Mouse (Mus musculus) liver, postnatal 0 days (tissue): Measurements from ENCODE around the gene Alpl. TPM values are rescaled to one million over a fixed set of nuclear protein-coding genes. Genes with fewer than 3 reads are reported as not detected.

Experiments used
- ATAC-seq: fragments of 200-750 bp; cut with Nextera tagmentation; 2 replicates; pipeline ENCODE4 v1.8.0; 2017; ENCODE audit warnings: mild to moderate bottlenecking, moderate library complexity
- DNase-seq: peaks from one replicate; pipeline ENCODE4 v3.0.0-alpha.2; 2016
- H3K27ac ChIP-seq: fragments of 300-500 bp; sonication (generic); 2 replicates; pipeline ENCODE4 v1.5.1; 2014; ENCODE audit warnings: antibody characterized with exemption, moderate library complexity, mild to moderate bottlenecking, low read depth
- H3K27me3 ChIP-seq: fragments of 300-500 bp; sonication (generic); 2 replicates; pipeline ENCODE4 v1.6.1; 2014; ENCODE audit warnings: low read length, control low read depth, mixed read lengths; ENCODE audit not compliant: insufficient read depth
- H3K36me3 ChIP-seq: fragments of 300-500 bp; sonication (generic); replicated peaks from 2 replicates; pipeline ENCODE4 v1.6.1; 2014; ENCODE audit warnings: mild to moderate bottlenecking, control low read depth, low read length, moderate library complexity, mixed read lengths; ENCODE audit not compliant: insufficient read depth
- H3K4me1 ChIP-seq: fragments of 300-500 bp; sonication (generic); 2 replicates; pipeline ENCODE4 v1.6.1; 2014; ENCODE audit warnings: antibody characterized with exemption, mild to moderate bottlenecking, control low read depth; ENCODE audit not compliant: insufficient read depth
- H3K4me2 ChIP-seq: fragments of 300-500 bp; sonication (generic); 2 replicates; pipeline ENCODE4 v1.6.1; 2014; ENCODE audit warnings: low read depth, mild to moderate bottlenecking, low read length, moderate library complexity, mixed read lengths
- H3K4me3 ChIP-seq: fragments of 300-500 bp; sonication (generic); 2 replicates; pipeline ENCODE4 v1.5.1; 2014; ENCODE audit warnings: low read depth, low read length
- H3K9ac ChIP-seq: fragments of 300-500 bp; sonication (generic); replicated peaks from 2 replicates; pipeline ENCODE4 v1.6.1; 2014; ENCODE audit warnings: mild to moderate bottlenecking, moderate library complexity
- H3K9me3 ChIP-seq: fragments of 300-500 bp; sonication (generic); 2 replicates; pipeline ENCODE4 v1.6.1; 2016; ENCODE audit warnings: mild to moderate bottlenecking, control low read depth, low read length, mixed read lengths
- CTCF ChIP-seq: sonication (generic); IDR thresholded peaks from 2 replicates; pipeline ENCODE4 v1.5.1; 2016; ENCODE audit warnings: antibody characterized with exemption, low read depth
- EP300 ChIP-seq: IDR thresholded peaks from 2 replicates; pipeline ENCODE4 v1.6.1; 2016; ENCODE audit warnings: antibody characterized with exemption, low read depth, mild to moderate bottlenecking
- WGBS: fragments of 180-500 bp; shearing (Covaris S2); extraction: QIAGEN DNeasy Blood & Tissue Kit; methylation state at CpG from one replicate; pipeline ENCODE4 v1.1.7; 2014; ENCODE audit not compliant: insufficient replicate concordance; 5-methylcytosine and 5-hydroxymethylcytosine counted together
- polyA plus RNA-seq: library from polyadenylated mRNA; unstranded; fragments of >200 nt; fragmentation: Nextera tagmentation; extraction: Ambion mirVana; gene quantifications from 2 replicates; pipeline ENCODE4 v1.2.1, GENCODE M21; 2015

Gene Alpl
- polyA plus RNA-seq, 1 experiment from 2014 or later = 18.7 TPM

GRCm38 (mm10) chr4:137737760-137738159, 58.4 kb downstream of the Alpl start:
- no peak for DNase-seq
- Histone ChIP-seq H3K27me3 (no peaks in the 10 kb centered on the region), H3K4me1 (no peaks in the 10 kb centered on the region), H3K36me3 (no peaks in the 10 kb centered on the region), H3K27ac (no peak overlapping the region), H3K4me3 (no peak overlapping the region), H3K9ac (no peak overlapping the region), H3K4me2 (no peak overlapping the region), H3K9me3 (no peaks in the 10 kb centered on the region)
- no peak for ATAC-seq
- TF ChIP-seq CTCF (no peak), EP300 (no peak)
- WGBS = 50% methylated on average over 3 of the region's 3 CpGs

- H3K27me3 ChIP-seq = no peaks in the 10 kb centered on the region; the same call in 1 of the 2 replicates
- H3K4me1 ChIP-seq = no peaks in the 10 kb centered on the region
- TF ChIP-seq EP300 (no peak), CTCF (no peak)
- DNase-seq (no peak), ATAC-seq (no peak)
- H3K9me3 ChIP-seq = no peaks in the 10 kb centered on the region
- H3K36me3 ChIP-seq = no peaks in the 10 kb centered on the region
- no peak overlapping the region for H3K9ac ChIP-seq
- no peak overlapping the region for H3K4me3 ChIP-seq
- 59% methylated on average over 11 of the region's 11 CpGs for WGBS
- H3K27ac ChIP-seq = no peak overlapping the region
- no peak overlapping the region for H3K4me2 ChIP-seq
Measured at GRCm38 (mm10) chr4:137736220-137736701, 59.9 kb downstream of the Alpl start.

- TF ChIP-seq CTCF (peak; percentile 48), EP300 (no peak)
- H3K27ac ChIP-seq = no peak overlapping the region
- H3K9ac ChIP-seq = no peak overlapping the region
- no peaks in the 10 kb centered on the region for H3K9me3 ChIP-seq
- H3K27me3 ChIP-seq = peaks cover 18% of the 10 kb centered on the region
- DNase-seq = no peak
- WGBS = 59% methylated on average over 5 of the region's 5 CpGs
- no peaks in the 10 kb centered on the region for H3K4me1 ChIP-seq
- H3K4me2 ChIP-seq = no peak overlapping the region
- no peak overlapping the region for H3K4me3 ChIP-seq
- ATAC-seq = no peak
- H3K36me3 ChIP-seq = no peaks in the 10 kb centered on the region
Measured at GRCm38 (mm10) chr4:137733459-137733858, 62.7 kb downstream of the Alpl start.

- ATAC-seq = no peak
Measured at GRCm38 (mm10) chr4:137732962-137733361, 63.2 kb downstream of the Alpl start.

GRCm38 (mm10) chr4:137732361-137732760, 63.8 kb downstream of the Alpl start:
- no peaks in the 10 kb centered on the region for H3K36me3 ChIP-seq
- H3K27me3 ChIP-seq = peaks cover 24% of the 10 kb centered on the region
- DNase-seq (no peak), ATAC-seq (no peak)
- no peak overlapping the region for H3K9ac ChIP-seq
- no peak overlapping the region for H3K27ac ChIP-seq
- no peak overlapping the region for H3K4me2 ChIP-seq
- WGBS = 54% methylated on average over 3 of the region's 3 CpGs
- H3K4me3 ChIP-seq = no peak overlapping the region
- H3K4me1 ChIP-seq = no peaks in the 10 kb centered on the region
- TF ChIP-seq CTCF (no peak), EP300 (no peak)
- H3K9me3 ChIP-seq = no peaks in the 10 kb centered on the region

More at GRCm38 (mm10) chr4:137732962-137733361, 63.2 kb downstream of the Alpl start:
- no peaks in the 10 kb centered on the region for H3K36me3 ChIP-seq
- 78% methylated on average over 3 of the region's 3 CpGs for WGBS
- H3K4me1 ChIP-seq = no peaks in the 10 kb centered on the region
- TF ChIP-seq EP300 (no peak), CTCF (no peak)
- no peak overlapping the region for H3K4me2 ChIP-seq
- H3K9ac ChIP-seq = no peak overlapping the region
- DNase-seq = no peak
- H3K27ac ChIP-seq = no peak overlapping the region
- no peak overlapping the region for H3K4me3 ChIP-seq
- H3K27me3 ChIP-seq = peaks cover 23% of the 10 kb centered on the region
- H3K9me3 ChIP-seq = no peaks in the 10 kb centered on the region

- WGBS = 62% methylated on average over 10 of the region's 10 CpGs
- Histone ChIP-seq H3K4me3 (no peak overlapping the region), H3K9ac (no peak overlapping the region), H3K4me2 (no peak overlapping the region), H3K9me3 (no peaks in the 10 kb centered on the region), H3K27ac (no peak overlapping the region), H3K36me3 (no peaks in the 10 kb centered on the region), H3K27me3 (peaks cover 24% of the 10 kb centered on the region), H3K4me1 (no peaks in the 10 kb centered on the region)
- TF ChIP-seq CTCF = no peak
- no peak for TF ChIP-seq EP300
- no peak for DNase-seq
- no peak for ATAC-seq
Measured at GRCm38 (mm10) chr4:137731891-137732290, 64.3 kb downstream of the Alpl start.

- DNase-seq = no peak
- H3K9ac ChIP-seq = no peak overlapping the region
- H3K4me1 ChIP-seq = no peaks in the 10 kb centered on the region
- H3K36me3 ChIP-seq = no peaks in the 10 kb centered on the region
- H3K27ac ChIP-seq = no peak overlapping the region
- H3K4me3 ChIP-seq = no peak overlapping the region
- TF ChIP-seq EP300 (no peak), CTCF (no peak)
- no peaks in the 10 kb centered on the region for H3K9me3 ChIP-seq
- H3K4me2 ChIP-seq = no peak overlapping the region
- no peak for ATAC-seq
- WGBS = 74% methylated on average over 8 of the region's 8 CpGs
- H3K27me3 ChIP-seq = peaks cover 28% of the 10 kb centered on the region
Measured at GRCm38 (mm10) chr4:137730757-137731156, 65.4 kb downstream of the Alpl start.
